Mouse (Mus musculus): ENCODE data around the gene Cenpo.

Gene Cenpo

DNA sequence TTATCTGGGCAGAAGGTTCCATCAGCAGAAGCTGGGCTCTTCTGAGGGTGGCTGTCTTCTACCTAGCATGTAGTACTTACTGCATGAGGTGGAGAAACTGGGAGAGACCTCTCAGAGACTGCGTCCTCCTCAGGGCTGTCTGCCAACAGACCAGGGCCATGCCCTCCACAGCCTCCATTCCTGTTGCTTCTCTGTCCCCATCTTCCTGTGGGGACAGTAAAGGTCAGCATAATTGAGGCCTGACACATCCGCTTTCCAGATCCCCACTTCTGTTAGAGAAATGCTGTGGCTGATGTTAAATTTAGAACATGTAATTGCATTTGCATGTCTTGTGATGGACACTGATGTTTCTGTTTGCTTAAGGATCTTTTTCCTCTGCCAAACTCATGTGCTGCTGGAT is 83.2 kb downstream of the Cenpo start:
- 51% methylated on average over 2 of the region's 2 CpGs for WGBS

Measured in cerebral cortex, adult 2 months (tissue).